Mouse (Mus musculus) kidney, adult 8-10 months (tissue): ENCODE data around the gene Lrp5.
"Not testable (repeated sequence)": the region's sequence is repeated elsewhere in the genome, so short reads cannot be mapped to it uniquely, and the experiment has no call there.

Experiments
- DNase-seq, 2 experiments: peaks; one replicate each; pipeline ENCODE4 v3.0.0; 2022

Lrp5 gene

DNA sequence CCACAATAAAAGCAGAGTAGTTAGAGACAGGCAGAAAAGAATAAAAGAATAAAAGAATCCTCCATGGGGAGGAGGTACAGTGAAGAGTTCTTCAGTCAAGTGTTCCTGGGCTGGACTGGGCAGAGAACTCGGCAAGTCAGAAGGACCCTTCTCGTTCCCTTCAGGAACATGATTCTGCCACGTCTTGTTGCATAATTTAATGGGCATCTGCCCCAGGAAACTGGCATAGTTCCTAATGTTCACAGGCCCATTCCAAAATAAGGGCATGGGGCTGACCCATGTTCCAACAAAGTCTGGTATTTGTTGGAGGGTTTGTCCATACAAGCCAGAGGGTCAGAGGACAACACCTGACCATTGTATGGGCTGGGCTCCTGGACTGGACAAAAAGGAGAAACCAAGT is 8.6 kb upstream of the Lrp5 start:
- DNase-seq, result no peak

DNA sequence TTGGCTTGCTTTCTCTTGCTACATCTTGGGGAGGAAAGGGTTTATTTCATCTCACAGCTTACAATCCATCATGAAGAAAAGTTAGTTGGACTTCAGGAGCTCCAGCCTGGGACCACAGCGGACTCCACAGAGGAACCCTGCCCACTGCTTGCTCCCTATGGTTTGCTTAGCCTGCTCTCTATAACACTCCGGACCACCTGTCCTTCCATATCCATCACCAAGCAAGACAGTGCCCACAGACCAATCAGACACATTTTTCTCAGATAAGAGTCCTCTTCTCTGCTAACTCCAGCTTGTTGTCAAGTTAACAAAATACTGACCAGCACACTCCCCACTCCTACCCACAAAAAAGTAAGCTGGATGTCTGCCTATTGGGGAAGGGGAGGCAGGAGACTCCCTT is 8.1 kb upstream of the Lrp5 start:
- DNase-seq, result no peak

DNA sequence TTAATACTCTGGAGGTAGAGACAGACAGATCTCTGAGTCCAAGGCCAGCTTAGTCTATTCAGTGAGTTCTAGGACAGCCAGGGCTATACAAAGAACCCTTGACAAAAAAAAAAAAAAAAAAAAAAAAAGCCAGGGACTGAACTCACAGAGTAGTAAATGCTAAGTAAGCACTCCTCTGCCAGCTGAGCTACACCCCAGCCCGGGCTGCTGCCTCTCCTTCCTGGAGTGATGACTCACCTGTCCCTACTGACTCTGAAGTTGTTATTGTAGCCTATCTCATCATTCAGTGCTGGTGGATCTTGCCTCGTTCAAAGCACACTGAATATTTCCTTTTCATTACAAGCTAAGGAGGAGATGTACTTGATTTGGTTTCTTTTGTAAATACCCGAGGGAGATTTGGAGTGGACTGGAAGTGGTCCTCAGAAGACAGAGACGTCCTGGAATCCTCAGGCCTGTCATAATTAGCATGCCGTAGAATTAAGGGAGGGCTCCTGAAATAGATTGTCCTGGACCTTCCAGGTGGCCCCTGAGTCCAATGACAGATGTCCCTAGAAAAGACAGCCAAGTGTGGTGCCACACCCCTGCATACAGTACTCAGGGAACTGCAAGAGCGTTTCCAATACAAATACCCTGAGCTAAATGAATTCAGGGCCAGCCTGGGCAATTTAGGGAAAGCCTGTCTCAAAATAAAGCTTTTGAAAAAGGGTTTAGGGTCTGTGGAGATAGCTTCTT is 6.2 kb upstream of the Lrp5 start:
- no peak for DNase-seq

DNA sequence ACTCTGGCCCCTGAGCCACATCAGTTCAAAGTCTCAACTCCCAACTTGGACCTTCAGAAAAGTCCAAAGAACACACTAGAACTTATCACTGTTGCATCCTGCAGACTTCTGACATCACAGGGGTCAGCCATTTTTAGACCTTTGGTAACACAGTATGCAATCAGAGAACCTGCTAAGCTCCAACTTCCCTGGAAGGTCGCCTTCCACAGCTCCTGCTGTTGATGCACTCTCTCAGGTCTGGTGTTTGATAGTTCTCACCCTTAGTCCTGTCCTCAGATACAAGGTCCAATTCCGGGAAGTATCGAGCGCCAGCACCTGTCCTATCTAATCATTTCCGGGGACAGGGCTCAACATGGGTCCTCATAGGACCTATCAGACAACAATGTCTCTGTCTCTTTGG is 5.0 kb upstream of the Lrp5 start:
- DNase-seq, result no peak

DNA sequence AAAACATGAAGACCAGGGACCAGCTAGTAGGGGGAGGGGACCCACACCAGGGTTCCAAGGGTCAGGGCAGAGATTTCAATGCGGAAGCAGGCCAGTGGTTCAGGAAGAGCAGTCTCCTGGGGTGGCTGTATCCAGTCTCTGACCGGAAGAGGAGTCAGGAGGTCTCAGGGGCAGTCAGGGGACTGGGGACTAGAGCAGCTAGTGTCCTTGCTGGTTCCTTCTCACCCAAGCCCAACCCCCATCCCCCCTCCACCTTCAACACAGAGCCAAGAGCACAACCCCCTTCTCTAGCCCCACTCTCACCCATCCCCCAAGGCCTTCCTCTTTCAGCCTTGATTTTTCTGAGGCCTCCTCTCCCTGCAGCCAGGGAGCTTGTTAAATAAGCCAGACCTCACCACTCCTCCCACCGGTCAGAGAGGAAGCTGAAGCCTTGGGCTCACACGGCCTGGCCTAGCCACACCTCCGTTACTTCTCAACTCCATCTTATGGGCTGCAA is 1.4 kb upstream of the Lrp5 start:
- DNase-seq, result no peak

DNA sequence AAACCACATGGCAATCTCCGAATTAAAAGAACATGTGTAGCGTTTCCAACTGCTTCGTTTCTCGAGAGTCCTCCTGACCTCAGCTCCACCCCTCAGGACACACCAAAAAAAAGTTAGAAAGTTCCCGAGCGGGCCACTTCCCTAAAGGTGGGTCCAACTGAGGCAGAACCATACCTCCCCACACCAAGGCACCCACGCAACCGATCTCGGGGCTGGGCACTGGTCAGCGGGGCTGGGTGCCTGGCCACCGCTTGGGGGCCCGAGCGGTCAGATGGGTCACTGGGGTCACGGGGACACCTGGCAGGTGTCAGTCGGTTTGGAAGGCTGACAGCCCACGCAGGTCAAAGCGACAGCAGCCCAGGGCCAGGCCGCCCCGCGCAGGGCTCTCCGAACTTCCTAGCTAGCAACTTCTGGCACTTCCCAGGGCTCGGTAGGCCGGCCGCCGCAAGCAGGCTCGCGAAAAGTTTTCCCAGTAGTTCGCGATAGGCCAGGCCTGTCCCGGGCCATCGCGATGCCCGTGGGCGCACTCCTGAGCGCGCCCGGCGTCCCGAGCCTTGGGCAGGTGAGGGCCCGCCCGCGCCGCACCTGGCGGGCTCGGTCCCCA is 651 bp downstream of the Lrp5 start:
- DNase-seq, result no peak

DNA sequence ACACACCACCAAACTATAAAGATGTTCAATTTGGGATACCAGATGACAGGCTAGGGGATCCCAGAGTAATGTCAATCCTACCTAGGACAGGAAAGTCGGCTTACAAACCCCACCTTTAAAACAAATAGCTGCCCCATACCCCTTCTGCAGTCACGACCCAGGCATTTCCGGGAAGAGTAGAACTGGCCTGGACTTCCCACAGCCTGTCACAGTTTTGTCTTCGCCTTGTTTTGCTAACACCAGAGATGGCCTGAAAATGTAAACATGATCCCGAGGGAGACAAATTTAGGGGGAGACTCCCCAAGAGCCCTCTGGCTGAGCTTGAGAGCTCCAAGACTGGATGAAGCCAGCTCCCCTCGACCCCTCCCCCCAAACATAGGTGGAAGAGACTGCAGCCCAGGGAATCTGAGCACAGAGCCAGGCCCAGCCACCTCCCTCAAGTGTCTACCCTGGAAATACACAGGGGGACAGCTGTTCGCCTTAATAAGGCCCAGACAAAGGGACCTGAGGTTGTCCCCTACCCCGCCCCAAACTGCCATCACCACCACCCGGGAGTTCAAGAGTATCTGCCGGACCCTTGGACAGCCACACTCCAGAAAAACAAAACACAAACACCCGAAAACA is 1.3 kb downstream of the Lrp5 start:
- DNase-seq, result no peak

DNA sequence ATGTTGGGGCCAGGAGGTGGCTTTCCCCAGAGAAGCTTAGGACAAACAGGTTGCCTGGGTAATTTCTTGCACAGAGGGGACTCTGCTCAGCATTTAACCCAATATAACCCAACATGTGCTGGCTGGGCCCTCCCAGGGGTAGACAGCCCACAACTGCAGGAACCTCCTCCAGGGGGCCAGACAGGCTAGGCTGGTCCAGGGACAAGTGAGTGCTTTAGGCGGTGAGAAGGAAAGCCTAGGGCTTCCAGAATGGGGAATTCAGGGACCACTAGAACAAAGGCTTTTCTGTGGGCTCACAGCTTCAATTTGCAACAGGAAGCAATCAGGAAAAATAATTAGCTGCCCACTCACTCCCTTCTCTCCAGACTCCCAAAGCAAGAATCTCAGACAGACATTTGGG is 1.9 kb downstream of the Lrp5 start:
- no peak for DNase-seq

DNA sequence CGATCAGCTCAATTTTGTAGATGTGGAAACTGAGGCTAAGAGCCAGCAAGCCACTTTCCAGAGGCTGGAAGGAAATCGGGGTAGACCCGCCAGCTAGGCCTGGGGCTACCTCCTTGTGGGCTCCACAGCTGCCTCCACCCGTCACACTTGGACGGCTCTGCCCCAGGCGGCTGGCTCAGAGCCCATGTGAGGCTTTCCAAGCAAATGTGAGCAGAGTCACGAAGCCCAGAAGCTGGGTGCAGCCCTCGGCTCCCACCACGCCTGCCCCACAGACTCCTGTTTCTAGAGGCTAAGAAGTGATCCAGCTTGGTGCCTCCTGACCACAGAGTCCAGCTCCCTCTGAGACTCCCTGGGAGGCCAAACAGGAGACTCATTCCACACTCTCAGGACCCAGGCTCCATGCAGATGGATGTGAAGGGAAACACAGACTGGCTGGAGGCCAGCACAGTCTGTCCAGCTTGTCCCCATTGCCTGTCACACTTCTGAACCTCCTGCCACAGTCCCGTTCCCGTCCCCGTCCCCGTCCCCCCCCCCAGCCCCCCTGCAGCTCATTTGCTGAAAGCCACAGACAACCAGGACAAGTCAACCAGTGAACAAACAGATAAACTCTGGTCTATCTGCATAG is 4.9 kb downstream of the Lrp5 start:
- DNase-seq, result peak; percentile 86 to 87

DNA sequence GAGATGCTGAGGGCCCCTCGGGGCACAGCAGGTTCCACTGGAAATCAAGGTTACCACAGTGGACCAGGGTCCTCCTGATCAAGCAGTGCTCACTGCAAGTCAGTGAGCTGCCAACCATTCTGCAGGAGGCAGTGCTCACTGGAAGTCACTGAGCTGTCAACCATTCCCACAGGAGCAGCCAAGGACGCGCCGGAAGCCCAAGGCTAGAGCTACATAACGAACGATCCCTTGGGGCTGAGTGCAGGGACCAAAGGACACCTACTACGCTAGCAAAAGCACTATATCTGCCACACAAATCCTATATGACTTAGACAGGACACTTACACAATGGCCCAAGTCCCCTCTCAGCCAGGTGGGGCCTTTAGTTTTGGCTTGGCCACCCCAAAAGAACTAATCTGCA is 5.6 kb downstream of the Lrp5 start:
- peak in 1 of 2 experiments; percentile 54 for DNase-seq

DNA sequence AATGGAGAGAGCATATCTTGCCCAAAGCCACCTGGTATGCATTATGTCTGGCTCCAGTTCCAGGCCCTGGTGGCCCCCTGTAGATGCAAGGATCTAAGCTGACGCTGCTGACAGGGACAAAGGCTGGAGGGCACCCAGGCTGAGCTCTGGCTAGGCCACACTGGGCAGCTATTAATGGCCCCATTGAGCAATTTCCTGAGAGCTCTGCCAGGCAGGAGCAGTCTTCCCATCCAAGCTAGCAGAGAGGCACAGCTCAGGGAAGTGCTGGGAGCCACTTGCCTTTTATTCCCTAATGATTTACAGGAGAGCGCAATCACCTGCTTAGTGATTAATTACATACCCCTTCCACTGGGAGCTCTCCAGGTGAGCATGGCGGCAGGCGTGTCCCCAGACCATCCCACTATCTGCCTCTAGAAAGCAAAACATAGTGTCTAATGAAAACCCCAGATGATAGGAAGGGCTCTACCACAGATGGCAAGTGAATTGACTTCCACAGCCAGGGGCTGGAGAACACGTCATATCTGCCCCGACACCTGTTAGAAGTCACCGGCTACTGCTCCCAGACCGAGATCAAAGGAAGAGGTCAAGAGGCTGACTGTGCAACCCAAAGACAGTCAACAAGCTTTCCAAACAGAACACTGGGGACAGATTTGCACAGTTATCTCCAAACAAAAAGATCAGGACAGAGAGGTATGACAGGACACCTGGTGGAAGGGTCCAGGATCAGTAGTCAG is 12.1 kb downstream of the Lrp5 start:
- peak; percentile 50 to 53 for DNase-seq

DNA sequence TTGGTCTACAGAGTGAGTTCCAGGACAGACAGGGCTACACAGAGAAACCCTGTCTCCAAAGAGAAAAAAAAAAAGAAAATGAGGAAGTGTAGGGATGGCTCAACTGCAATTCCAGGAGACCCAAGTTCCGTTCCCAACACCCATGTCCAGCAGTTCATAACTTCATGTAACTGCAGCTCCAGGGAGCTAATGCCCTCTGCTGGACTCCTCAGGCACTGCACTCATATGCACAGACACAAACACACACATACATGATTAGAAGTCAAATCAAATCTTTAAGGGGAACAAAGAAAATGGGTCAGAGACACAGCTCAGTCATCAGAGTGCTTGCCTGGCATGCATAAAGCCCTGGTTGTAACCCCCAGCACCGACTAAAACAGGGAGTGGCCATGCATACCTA is 13.2 kb downstream of the Lrp5 start:
- DNase-seq, result no peak

DNA sequence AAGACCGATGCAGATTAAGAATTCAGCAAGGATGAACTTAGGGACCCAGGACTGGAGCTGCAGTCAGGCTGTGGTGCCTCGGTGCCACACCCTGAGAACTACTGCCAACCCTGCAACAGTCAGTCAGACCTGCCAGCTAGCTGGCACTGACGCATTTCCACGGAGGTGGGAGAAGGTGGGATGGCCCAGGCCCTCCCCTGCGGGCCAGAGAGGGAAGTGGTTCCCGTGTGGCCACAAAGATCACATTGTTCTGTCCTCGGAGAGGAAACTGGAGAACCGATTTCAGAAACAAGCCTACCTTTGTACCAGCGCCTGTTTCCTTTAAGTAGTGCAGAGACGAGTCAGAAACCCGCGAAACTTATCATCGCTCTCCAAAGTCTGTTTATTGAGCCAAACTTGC is 17.3 kb downstream of the Lrp5 start:
- DNase-seq, result no peak

DNA sequence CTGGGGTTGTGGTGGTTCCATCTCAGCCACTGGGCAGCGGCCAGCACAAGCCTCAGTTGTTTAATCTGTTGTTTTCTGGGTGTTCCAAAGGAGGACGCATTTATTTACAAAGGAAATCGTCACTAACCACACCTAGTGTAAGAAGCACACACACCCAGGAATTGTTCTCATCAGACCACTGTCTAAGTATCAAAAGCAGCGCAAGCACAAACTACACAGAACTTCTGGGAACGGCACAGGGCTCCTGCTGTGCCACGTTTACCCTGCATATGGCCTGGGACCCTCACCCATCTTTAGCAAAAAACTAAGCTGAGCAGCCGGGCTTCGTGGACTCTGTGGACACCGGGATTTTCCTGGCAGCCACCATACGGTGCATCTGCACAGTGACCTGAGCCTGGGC is 17.8 kb downstream of the Lrp5 start:
- DNase-seq, result no peak

DNA sequence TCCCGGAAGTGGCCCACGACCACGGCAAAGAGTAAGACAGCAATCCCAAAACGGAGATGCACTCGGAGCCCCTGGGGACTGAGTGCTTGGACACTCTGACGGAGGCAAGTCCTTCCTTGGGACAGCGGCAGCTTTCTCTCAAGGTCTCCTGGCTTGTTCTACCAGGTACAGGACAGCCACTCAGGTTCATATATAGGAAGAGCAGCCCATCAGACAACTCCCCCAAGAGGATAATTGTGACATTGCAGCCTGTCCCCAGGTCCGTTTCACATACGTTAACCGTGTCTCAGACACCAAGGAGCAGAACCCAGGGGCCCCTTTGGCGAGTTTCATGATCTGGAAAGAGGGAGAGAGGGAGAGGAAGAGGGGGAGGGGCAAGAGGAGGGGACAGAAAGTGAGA is 18.4 kb downstream of the Lrp5 start:
- no peak for DNase-seq

DNA sequence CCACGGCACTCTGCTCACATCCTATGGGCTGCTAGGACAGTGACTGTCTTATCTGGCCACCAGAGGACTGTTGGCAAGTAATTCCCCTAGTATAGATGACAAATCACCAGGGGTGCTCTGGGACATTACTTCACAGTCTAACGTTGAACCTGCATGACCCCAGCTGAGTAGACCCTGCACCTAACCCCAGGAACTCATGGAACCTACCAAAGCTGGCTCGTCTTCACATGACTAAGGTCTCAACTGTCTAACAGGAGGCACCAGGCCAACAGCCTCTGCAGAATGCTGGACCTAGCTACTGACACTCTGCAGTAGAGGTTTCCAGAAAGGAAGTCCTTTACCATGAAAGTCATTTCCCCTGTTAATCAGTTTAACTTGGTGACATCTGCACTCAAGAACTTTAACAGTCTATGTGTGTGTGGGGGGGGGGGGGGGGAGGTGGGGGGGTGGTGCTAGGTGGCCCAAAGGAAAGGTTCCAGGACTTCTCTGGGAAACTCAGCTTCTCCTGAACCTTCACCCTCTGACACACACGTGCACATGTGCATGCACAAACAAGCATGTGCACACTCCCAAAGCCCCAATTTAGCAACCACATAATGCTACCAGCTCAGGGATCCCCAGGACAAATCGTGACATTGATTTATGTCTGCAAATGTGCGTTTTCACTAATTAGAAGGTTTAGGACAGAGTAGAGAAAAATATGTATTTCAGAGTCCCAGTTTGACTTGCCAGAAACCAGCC is 19.0 kb downstream of the Lrp5 start:
- DNase-seq, result peak in 1 of 2 experiments; percentile 41

DNA sequence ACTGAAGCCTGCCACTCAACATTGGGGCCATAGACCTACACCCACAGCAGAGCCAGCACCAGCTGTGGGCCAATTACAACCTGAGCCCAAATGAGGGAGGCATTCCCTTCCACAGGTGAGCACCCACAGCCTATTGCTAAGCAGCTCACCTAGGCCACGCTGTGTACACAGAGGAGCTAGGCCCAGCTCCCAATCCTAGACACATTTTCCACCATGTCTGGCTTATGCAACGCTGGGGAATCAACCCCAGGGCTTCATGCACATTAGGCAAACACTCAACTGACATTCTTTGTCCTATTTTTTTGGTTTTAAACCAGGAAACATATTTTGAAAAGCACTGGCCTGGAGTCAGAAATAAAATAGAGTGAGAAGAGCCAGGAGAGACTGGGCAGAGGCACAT is 19.7 kb downstream of the Lrp5 start:
- DNase-seq, result no peak

DNA sequence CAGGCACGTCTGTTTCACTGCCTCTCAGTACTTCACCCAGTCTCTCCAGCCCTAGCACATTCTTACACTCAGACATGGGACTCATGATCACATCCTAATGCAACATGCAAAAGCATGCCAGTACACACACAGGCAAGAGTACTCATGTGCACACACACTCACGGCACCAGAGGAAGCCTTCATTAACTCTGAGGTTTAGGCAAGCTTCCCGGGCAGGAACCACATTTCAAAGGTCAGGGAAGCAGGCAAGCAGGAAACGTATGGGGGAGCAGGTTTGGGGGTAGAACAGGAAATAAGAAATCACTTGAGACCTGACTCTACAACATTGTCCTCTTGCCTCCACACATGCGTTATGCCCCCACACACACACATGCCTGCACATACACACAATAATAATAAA is 20.9 kb downstream of the Lrp5 start:
- peak; percentile 53 to 58 for DNase-seq

DNA sequence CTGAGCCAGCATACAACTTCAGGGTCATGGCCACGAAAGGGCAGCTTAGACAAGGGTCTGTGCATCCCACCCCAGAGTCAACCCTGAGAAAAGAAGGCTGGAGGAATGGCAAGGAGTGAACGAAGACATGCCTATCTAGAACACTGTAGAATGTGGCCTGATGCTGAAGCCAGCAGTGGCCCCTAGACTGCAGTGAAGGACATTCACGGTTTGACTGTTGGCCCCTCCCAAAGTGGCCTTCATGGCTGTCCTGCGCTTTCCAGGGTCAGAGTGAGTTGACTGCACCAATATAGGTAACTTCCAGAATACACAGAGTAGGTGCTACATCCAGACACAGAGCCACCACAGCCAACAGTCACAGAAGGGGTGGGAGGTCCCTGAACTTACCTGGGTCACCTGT is 28.4 kb downstream of the Lrp5 start:
- no peak for DNase-seq

DNA sequence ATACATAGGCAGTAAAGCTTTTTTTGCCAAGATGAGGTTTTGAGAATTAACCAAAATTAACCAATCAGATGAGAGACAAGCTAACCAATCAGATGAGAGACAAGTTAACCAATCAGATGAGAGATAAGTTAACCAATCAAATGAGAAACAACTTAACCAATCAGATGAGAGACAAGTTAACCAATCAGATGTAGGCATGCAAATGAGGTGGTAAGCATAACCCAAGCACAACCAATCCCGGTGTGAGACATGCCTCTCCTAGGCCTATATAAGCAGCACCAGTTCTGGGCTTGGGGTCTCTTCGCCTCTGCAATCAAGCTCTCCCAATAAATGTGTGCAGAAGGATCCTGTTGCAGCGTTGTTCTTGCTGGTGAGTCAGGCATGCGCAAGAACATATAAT is 29.3 kb downstream of the Lrp5 start:
- DNase-seq, result not testable (repeated sequence)

DNA sequence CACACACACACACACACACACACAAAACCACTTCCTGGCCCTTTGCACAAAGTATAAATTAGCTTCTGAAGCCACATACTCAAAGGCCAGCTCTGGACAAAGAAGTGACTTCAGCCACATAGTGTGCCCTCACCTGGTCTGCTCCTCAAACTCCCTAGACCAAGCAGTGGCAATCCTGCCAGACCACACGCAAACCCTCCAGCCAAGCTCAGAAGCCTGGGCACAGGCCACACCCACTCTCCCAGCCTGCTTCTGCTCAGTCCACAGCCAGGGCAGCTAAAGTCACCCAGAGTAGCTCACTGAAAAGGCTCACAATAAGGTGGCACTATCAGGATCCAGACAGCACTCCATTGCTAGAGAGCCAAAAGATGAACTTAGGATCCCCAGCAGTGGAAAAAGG is 30.2 kb downstream of the Lrp5 start:
- no peak for DNase-seq

DNA sequence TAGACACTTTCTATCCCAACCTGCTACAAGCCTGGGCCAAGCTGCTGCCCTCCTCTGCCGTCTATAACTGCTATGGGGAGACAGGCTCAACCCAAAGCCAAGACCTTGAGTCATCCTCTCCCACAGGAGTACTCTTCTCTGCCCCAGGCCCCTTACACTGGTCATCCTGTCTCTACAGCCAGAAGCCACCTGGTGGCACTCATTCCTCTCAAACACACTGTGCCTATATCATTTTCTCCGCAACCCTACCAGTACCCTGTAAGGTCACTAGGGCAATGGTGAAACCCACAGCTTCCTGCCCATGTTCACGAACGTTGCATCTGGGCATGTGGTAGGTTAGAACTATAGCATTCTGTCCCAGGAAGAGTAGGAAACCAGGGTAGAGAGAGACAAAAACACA is 31.4 kb downstream of the Lrp5 start:
- no peak for DNase-seq
